Mouse (Mus musculus): ENCODE results near the gene Yeats2.
"Not testable (repeated sequence)": the region's sequence is repeated elsewhere in the genome, so short reads cannot be mapped to it uniquely, and the experiment has no call there.

Gene Yeats2

DNA sequence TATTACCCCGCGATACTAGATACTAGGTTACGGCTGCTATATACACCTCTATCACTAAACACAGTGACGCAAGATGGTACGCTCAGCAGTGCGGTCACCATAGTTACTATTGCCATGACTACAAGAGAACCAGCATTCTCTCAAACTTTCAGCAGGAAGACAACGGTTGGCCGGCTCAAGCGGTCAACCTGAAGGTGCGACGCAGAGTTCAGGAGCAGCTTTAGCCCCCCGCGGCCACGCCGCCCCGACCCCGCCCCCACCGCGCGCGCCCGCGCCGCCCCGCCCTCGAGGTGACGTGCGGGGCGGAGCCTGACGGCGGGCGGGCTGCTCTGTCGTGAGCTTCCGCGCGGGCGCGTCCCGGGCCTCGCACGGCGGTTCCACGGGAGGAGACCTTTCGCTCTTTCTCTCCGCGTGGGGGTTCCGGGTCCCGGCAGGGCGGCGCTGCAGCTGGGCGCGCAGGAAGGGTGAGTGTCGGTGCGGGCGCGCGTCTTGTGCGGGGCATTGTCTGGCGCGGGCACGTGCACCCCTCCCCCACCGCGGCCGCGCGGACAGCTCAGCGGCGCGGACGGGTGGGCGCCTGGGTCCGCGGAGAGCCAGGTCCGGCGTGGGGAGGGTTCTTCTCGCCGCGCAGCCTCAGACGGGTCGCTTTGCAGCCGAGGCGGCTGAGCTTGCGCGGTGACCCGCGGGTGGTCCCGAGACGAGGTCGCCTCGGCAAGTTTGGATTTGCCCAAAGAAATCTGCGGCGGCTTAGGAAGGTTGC lies at the start of gene Yeats2:
Gene Yeats2, plus strand, starts transcription at position 292 of the 760 bp plus-strand sequence.
- DNase-seq = peak; percentile 77

DNA sequence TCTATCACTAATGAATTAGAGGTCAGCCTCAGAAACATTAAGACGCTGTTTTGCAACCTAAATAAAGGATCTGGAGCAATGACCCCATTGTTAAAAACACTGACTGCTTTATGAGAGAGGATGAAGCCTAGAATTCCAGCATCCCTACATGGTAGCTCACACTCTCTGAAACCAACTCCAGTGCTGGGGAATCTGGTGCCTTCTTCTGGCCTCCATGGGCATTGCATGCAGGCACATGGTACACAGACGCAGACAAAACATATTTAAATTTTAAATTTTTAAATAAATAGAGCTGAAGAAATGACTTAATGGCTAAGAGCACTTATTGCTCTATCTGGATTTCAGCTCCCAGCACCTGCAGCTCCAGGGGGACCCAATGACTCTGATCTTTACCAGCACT lies 44.9 kb upstream of the Yeats2 start:
- DNase-seq = no peak

- DNase-seq = peak; percentile 97
Measured at GRCm38 (mm10) chr16:20097069-20097710, 43.7 kb upstream of the Yeats2 start, which contains the start of gene Klhl24. TSS of gene Klhl24 (plus strand) at chr16:20097542.

DNA sequence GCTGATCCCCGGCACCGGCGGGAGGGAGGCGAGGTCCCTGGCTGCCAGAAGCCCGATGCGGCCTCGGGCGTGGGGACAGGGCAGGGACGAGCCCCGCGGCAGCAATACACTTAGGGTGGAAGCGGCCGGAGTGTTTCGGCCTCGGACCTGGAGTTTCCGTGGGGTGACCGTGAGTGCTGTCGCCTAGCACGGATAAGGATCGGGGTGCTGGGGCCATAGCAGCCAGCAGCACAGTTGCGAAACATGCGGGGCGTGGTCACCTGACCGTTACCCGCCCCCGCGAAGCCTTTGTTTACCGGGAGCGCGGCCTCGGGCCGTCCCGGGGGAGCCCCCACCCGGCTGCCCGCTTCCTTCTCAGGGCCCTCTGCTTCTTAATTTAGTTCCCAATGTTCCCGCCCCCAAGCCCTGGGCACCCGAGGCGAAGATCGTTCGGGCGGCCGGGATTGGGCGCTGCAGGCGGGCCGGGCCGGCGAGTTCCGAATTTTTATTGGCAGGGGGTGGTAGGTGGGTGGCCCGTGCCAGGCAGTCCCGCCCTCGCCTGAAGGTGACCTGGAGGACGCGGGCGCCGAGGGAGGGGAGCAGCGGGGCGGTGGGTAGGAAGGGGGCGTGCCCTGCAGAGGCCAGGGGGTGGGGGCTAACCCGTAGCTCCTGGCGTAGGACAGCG lies 43.0 kb upstream of the Yeats2 start:
- DNase-seq = peak; percentile 93

DNA sequence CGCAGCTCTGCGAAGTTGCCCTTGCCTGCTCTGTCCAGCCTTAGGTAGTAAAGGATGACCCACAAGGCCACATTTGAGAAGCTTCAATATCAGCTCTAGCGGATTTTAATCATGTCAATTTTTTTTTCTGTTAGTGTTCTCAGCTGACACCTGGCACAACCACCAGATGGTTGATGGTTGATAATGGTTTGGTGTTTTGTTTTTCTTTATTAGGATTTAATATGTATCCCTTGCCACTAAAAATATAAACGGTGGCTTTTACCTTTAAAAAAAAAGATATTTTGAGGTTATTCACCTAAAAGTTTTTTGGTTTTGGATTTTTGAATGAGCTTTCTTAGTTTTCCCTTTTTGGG lies 42.5 kb upstream of the Yeats2 start:
- no peak for DNase-seq

DNA sequence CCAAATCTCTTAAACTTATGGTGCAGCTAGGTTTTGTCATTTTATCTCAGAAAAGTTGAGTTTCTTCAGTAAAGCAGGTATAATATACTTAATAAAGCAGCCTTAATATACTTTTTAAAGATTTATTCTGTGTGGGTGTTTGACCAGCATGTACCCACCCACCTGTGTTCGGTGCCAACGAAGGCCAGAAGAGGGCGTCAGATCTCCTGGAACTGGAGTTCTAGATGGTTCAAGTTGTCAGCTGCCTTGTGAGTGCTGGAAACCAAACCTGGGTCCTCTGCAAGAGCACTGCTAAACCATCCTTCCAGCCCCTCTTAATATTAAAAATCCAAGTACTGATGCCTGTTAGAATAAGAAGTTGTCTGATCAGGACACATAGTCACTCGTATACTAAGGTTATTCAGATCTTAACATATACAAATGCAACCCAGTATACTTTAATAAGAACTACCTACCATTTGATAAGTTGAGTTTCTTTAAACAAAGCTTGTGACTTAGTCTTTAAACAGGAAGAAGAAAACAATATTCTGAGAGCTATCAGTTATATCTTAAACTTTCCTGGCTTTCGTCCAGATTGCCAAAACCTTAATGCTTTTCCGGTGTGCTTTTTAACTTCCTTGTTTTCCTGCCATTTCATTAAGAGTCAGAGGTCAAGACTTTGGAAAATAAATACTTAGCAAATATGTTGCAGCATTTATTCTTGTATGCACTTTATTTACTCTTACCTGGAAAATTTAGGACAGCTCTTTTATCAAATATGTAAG lies 41.8 kb upstream of the Yeats2 start:
- DNase-seq = no peak

- no peak for DNase-seq
Measured at GRCm38 (mm10) chr16:20106996-20107395, 33.9 kb upstream of the Yeats2 start.

GRCm38 (mm10) chr16:20108961-20109360 lies 31.9 kb upstream of the Yeats2 start:
- DNase-seq = no peak

DNA sequence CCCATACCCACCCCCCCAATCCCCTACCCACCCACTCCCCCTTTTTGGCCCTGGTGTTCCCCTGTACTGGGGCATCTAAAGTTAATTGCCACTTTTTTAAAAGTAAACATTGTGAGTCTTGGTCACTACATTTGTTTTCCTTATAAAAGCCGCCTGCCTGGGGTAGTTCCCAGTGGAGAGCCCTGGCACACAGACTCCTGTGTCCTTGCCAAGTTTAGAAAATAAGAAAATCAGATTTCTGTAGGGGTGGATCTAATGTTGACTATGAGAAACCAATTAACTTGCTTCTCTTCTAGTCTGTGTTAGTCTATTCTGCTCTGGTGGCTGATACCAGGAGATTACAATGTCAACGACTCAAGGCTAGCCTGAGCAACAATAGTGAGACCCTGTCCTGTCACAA lies 28.2 kb upstream of the Yeats2 start:
- no peak for DNase-seq

DNA sequence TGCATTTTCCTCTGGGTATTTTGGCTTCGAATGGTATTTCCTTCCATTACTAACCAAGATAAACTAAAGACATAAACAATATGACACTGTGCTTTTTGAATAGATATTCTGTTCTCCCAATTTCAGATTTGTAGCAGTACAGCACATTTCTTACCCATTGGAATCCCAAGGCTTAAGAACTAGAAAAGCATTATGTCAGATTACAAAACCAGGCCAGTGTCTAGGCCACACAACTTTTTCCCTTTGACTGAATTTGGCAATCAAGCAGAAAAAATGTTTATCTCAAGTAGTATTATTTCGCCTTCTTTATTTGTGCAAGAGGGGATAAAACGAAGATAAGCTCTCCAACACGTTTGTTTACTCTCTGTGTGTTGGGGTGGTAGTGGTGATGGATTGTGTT lies 24.8 kb upstream of the Yeats2 start:
- no peak for DNase-seq

GRCm38 (mm10) chr16:20126319-20126883 lies 14.5 kb upstream of the Yeats2 start:
- not testable (repeated sequence) for DNase-seq

- DNase-seq = no peak
Measured at GRCm38 (mm10) chr16:20130397-20130796, 10.5 kb upstream of the Yeats2 start.

DNA sequence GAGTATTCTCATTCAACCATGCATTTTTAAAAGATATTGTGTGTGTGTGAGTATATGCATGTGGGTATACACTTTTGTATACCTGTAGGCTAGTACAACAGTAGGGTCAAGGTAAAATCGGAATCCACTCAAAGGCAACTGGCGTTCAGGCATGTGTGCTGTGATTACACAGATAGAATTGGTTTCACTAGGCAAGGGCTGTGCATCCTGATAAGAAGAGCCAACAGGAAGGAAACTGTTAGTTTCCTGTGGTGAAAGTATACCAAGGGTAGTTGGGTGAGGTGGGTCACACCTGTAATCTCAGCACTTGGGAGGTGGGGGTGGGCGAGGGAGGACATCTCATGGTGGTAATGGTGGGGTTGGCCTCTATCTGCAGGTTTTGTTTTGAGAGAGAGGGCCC lies 3.7 kb downstream of the Yeats2 start:
- no peak for DNase-seq

GRCm38 (mm10) chr16:20151991-20152390 lies 11.1 kb downstream of the Yeats2 start:
- no peak for DNase-seq

DNA sequence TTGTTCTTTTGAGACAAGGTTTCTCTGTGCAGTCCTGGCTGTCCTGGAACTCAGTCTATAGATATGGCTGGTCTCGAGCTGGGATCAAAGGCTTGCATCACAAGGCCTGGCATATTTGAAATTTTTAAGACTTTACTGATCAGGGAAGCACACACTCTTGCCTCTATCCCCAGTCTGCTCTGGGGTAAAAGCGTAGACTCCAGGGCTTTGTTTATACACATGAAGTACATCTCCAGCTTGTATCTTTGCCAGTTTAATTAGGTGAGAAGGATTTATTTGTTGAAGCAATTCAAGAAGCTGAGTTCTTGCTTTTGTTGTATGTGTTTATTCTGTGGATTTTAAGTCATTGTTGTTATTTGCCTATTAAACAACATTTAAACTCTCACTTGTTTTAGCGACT lies 12.9 kb downstream of the Yeats2 start:
- DNase-seq = no peak

GRCm38 (mm10) chr16:20160130-20160529 lies 19.3 kb downstream of the Yeats2 start:
- DNase-seq = no peak

DNA sequence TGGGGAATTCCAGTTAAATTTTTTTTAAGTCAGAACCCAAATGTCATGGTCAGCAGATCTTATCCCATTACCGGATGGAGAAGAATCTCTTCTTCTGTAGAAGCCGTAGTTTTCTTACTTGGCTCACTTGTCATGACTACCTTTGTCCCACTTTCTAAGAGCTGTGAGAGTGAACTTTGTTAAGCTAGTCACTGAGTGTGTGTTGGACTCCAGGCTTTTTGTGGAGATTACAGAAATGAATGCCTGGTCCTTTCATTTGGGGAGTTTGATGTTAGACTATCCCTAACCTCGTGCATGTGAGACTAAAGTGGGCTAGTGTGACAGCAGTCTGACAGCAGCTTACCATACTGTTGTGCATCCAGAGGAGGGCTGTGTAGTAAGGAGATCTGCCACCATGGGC lies 28.2 kb downstream of the Yeats2 start:
- no peak for DNase-seq

DNA sequence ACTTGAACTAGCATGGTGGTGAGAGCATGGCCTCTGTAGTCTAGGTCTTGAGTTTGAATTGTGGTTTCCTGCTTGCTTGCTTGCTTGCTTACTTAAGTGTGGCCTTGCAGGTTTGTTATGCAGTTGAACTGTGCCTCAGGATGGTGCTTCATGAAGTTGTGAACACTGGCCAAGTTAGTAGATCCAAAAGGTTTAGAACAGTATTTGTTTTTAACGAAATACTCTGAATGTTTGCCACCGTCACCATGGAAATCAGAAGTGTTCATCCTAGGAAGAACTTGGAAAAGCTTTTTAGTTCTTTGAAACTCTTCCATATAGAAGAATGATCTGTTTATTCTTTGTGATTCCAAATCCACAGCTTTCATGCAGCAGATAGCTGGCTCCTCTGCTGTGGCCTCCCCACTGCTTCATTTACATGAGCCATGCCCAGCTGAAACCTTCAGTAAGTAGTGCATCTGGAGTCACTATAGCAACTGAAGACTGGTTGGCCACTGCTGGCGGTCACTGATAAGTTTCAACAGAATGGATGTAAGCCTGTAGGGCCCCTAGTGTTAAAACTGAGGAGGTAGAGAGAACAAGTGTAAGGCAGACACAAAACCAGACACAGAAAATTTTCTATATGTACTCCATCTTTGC lies 28.7 kb downstream of the Yeats2 start:
- no peak for DNase-seq

DNA sequence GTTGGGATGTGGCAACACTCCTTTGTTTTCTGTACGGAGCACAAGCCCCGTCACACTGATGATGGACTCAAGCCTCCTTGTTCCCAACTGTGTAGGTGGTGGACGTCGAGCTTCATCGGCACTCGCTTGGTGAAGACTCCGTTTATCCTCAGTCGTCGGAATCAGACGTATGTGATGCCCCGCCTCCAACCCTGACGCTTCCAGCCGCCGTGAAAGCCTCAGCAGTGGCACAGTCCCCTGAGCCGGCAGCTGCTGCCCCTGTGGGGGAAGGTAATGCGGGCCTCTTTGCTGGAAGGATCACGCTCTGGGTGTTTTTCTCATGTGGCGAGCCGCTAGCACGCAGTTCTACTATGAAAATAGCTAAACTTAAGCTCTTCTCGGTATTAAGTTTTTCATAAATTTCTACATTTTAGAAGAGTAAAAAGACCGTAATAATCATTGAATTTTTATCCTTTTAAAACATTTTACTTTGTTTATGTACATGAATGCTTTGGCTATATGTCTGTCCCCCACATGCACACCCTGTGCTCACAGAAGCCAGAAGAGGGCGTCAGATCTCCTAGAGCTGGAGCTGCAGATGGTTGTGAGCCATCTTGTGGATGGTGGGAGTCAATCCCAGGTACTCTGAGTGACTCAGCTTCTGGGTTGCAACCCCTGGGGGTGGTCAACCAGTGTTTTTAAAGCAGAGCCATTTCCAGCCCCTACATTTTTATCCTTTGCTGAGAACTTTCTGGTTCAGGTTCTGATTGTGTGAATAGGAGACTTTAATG lies 38.7 kb downstream of the Yeats2 start:
- DNase-seq = no peak

- no peak for DNase-seq
Measured at GRCm38 (mm10) chr16:20185368-20185767, 44.5 kb downstream of the Yeats2 start.

DNA sequence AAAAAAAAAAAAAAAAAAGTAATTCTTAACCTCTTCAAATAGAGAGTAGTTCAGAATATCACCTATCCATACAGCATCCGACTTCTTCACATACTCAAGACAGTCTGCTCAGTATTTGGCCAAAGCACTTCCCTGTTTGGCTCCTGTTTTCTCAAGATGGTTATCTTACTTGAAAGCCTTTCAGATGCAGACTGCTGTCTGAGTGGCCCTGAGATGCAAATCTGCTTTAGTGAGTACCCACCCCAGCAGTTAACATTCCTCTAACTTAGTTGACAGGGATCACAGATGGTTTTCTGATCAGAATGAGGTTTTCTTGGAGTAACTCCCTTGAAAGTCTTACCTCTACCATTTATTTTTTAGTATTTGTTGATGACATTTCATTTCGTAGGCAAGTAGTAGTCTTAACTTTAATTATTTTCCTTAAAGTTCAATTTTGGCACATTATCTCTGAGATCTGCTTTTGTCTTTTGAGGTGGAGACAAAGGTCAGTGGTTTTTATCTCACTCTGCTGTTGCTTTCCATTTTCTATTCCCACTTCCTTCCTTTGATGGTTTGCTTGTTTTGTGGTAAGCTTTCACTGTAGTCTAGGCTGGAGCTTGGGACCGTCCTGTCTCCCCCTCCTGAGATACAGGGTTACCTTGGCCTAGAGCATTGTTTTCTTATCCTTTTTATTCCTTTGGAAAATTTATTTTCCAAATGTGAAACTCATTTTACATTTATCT lies 50.5 kb downstream of the Yeats2 start:
- no peak for DNase-seq

All from layer of hippocampus, adult 9-11 months (tissue).